Mouse (Mus musculus): ENCODE data around the gene Sag. TPM values are rescaled to one million over a fixed set of nuclear protein-coding genes. Genes with fewer than 3 reads are reported as not detected.

Gene Sag
- polyA plus RNA-seq, 1 experiment: 2.8 TPM

DNA sequence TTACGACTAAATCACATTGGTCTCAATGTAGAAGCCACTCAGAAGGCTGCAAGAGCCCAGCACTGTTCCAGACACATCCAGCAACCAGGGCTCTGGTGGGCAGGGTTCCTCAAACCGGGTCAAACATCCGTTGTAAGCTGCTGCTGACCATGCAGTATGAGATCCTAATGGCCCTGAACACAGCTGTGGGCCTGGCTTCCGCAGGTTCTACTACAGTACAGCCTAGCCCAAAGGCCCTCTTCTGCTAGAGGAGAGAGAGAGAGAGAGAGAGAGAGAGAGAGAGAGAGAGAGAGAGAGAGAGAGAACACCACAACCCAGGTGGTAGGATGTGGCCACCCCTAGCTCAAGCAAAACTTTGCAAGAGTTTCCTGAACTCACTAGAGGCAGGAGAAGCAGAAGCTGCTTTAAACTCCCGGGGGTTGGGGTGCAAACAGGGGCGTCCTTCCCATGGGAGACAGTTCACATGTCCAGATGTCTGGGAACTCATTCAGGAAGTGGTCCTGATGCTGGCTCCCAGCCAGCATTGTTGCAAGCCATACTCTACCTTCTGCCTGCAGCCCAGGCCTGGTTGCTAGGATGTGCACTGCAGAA lies 26.2 kb downstream of the Sag start:
- Histone ChIP-seq H3K36me3 (ENCODE audit: control insufficient read depth, insufficient read depth, low read length, poor library complexity, severe bottlenecking) (no peaks in the 10 kb centered on the region), H3K4me1 (ENCODE audit: control insufficient read depth, insufficient read depth, low read length) (no peaks in the 10 kb centered on the region), H3K27ac (ENCODE audit: insufficient read depth, low read length) (no peak overlapping the region), H3K9me3 (replicated peaks; ENCODE audit: control insufficient read depth, insufficient read depth, low read length, poor library complexity, severe bottlenecking) (peaks cover 9% of the 10 kb centered on the region; the same call in 1 of the 2 replicates), H3K27me3 (ENCODE audit: control insufficient read depth, insufficient read depth, low read length, poor library complexity, severe bottlenecking) (no peaks in the 10 kb centered on the region), H3K4me3 (ENCODE audit: low read depth, low read length) (no peak overlapping the region), H3K9ac (ENCODE audit: low read depth, poor library complexity, severe bottlenecking) (no peak overlapping the region)
- TF ChIP-seq CTCF (IDR thresholded peaks at IDR 0.05; ENCODE audit: low read depth, low read length): no peak
- TF ChIP-seq EP300 (IDR thresholded peaks at IDR 0.05; ENCODE audit: insufficient read depth, low read depth, low read length): no peak

DNA sequence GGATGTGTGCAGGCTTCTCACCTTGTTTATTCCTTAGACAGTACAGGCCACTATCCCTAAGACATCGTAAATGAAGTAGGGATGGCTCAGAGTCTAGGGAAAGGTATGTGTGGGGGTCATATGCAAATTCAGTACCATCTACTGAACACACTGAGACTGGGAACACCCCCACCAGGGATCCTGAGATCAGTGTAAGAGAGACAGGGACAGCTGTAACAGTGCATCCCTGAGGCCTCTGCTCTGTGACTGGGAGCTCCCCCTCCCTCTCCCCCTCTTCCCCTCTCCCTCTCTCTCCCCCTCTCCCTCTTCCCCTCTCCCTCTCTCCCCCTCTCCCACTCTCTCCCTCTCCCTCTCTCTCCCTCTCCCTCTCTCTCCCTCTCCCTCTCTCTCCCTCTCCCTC lies 33.0 kb downstream of the Sag start:
- no peak overlapping the region for H3K4me3 ChIP-seq (ENCODE audit: low read depth, low read length)
- H3K9ac ChIP-seq (ENCODE audit: low read depth, poor library complexity, severe bottlenecking): no peak overlapping the region
- H3K4me1 ChIP-seq (ENCODE audit: control insufficient read depth, insufficient read depth, low read length): no peaks in the 10 kb centered on the region
- TF ChIP-seq EP300 (IDR thresholded peaks at IDR 0.05; ENCODE audit: insufficient read depth, low read depth, low read length) (no peak), POLR2A (IDR thresholded peaks at IDR 0.05; ENCODE audit: insufficient read depth, low read length) (no peak), CTCF (IDR thresholded peaks at IDR 0.05; ENCODE audit: low read depth, low read length) (no peak)
- H3K27ac ChIP-seq (ENCODE audit: insufficient read depth, low read length): no peak overlapping the region
- no peaks in the 10 kb centered on the region for H3K27me3 ChIP-seq (ENCODE audit: control insufficient read depth, insufficient read depth, low read length, poor library complexity, severe bottlenecking)
- H3K36me3 ChIP-seq (ENCODE audit: control insufficient read depth, insufficient read depth, low read length, poor library complexity, severe bottlenecking): no peaks in the 10 kb centered on the region
- H3K9me3 ChIP-seq (replicated peaks; ENCODE audit: control insufficient read depth, insufficient read depth, low read length, poor library complexity, severe bottlenecking): peaks cover 9% of the 10 kb centered on the region; the same call in 1 of the 2 replicates

DNA sequence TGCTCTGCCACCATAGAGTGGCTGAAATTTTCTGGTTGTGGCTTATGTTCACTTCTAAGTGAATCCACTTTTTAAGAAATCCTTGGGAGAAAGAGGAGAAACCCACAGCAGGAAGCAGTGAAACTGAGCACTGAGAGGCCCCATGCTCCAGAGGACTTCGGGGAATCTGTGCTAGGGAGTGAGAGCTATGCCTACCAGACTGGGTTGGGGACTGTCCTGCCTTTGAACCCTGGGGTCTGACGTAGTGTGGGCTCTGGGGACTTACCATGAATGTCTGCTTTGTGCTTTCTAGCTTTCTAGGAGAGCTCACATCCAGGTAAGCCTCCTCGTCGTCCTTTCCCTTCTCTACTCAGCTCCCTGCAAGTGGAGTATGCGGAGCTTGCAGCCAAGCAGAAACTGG lies 33.5 kb downstream of the Sag start:
- H3K36me3 ChIP-seq (ENCODE audit: control insufficient read depth, insufficient read depth, low read length, poor library complexity, severe bottlenecking): no peaks in the 10 kb centered on the region
- no peak overlapping the region for H3K9ac ChIP-seq (ENCODE audit: low read depth, poor library complexity, severe bottlenecking)
- H3K9me3 ChIP-seq (replicated peaks; ENCODE audit: control insufficient read depth, insufficient read depth, low read length, poor library complexity, severe bottlenecking): peaks cover 9% of the 10 kb centered on the region; the same call in 1 of the 2 replicates
- no peaks in the 10 kb centered on the region for H3K4me1 ChIP-seq (ENCODE audit: control insufficient read depth, insufficient read depth, low read length)
- no peaks in the 10 kb centered on the region for H3K27me3 ChIP-seq (ENCODE audit: control insufficient read depth, insufficient read depth, low read length, poor library complexity, severe bottlenecking)
- H3K27ac ChIP-seq (ENCODE audit: insufficient read depth, low read length): no peak overlapping the region
- TF ChIP-seq CTCF (IDR thresholded peaks at IDR 0.05; ENCODE audit: low read depth, low read length): no peak
- TF ChIP-seq EP300 (IDR thresholded peaks at IDR 0.05; ENCODE audit: insufficient read depth, low read depth, low read length): no peak
- no peak for TF ChIP-seq POLR2A (IDR thresholded peaks at IDR 0.05; ENCODE audit: insufficient read depth, low read length)
- no peak overlapping the region for H3K4me3 ChIP-seq (ENCODE audit: low read depth, low read length)

DNA sequence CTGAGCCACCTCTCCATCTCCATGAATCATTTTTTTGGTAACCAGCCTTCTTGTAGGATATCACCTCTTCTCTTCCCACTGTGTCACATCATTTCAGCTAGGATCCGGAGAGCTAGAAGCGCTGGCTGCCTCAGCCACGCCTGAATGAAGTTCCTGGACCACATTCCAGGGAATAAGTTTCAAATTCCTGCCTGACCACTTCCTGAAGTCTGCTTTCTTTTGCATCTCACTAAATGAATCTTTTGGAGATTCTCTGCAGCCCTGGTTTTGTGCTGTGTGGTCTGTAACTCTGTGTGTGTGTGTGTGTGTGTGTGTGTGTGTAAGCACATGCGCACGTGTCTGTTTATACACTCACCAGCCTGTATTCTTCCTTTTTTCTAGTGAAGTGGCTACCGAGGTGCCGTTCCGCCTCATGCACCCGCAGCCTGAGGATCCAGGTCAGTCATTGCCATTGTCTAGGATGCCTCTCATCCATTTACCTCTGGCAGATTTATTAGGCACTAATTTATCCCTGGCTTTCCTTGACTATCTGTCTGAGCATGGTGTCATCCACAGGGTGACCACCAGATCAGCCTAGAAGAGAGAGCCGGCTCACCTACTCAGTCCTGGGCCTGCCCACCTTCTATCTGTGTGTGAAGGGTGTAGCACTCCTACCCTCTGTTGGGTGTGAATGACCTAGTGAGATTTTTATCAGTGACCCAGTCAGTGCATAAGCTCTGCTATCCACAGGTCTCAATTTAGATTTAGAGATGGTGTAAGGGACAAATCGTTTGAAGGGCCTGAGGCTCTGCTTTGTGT lies 37.1 kb downstream of the Sag start:
- no peak overlapping the region for H3K27ac ChIP-seq (ENCODE audit: insufficient read depth, low read length)
- TF ChIP-seq POLR2A (IDR thresholded peaks at IDR 0.05; ENCODE audit: insufficient read depth, low read length) (no peak), CTCF (IDR thresholded peaks at IDR 0.05; ENCODE audit: low read depth, low read length) (no peak), EP300 (IDR thresholded peaks at IDR 0.05; ENCODE audit: insufficient read depth, low read depth, low read length) (no peak)
- H3K9me3 ChIP-seq (replicated peaks; ENCODE audit: control insufficient read depth, insufficient read depth, low read length, poor library complexity, severe bottlenecking): no peaks in the 10 kb centered on the region

DNA sequence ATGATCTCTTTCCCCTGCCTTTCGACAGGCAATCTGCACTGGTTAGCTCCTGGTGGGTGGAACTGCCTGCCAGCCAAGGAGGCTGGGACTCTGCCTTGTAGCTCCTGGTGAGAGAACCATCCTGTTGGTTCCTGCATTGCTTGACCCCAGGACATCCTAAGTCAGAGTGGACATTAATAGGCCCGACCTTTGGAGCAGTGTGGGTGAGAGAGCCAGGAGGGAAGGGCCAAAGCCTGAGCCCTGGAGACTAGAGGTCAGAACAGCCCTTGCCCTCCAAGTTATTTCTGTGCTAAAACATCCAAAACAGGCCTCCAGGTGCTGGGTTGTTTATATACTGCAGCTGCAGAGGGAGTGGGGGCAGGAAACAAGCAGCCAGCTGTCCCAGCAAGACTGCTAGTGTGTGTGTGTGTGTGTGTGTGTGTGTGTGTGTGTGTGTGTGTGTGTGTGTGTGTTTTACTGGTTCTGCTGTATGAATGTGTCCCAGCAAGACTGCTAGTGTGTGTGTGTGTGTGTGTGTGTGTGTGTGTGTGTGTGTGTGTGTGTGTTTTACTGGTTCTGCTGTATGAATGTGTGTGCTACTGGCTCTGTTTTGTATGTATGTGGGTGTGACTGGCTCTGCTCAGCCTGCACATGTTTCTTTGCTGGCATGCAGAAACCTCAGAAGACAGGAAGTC lies 43.5 kb downstream of the Sag start:
- Histone ChIP-seq H3K9me3 (replicated peaks; ENCODE audit: control insufficient read depth, insufficient read depth, low read length, poor library complexity, severe bottlenecking) (no peaks in the 10 kb centered on the region), H3K27me3 (ENCODE audit: control insufficient read depth, insufficient read depth, low read length, poor library complexity, severe bottlenecking) (no peaks in the 10 kb centered on the region), H3K4me1 (ENCODE audit: control insufficient read depth, insufficient read depth, low read length) (no peaks in the 10 kb centered on the region), H3K9ac (ENCODE audit: low read depth, poor library complexity, severe bottlenecking) (no peak overlapping the region), H3K36me3 (ENCODE audit: control insufficient read depth, insufficient read depth, low read length, poor library complexity, severe bottlenecking) (no peaks in the 10 kb centered on the region), H3K4me3 (ENCODE audit: low read depth, low read length) (no peak overlapping the region), H3K27ac (ENCODE audit: insufficient read depth, low read length) (no peak overlapping the region)
- TF ChIP-seq EP300 (IDR thresholded peaks at IDR 0.05; ENCODE audit: insufficient read depth, low read depth, low read length): no peak
- no peak for TF ChIP-seq POLR2A (IDR thresholded peaks at IDR 0.05; ENCODE audit: insufficient read depth, low read length)
- no peak for TF ChIP-seq CTCF (IDR thresholded peaks at IDR 0.05; ENCODE audit: low read depth, low read length)

More for the DNA sequence above, 37.1 kb downstream of the Sag start:
- Histone ChIP-seq H3K36me3 (ENCODE audit: control insufficient read depth, insufficient read depth, low read length, poor library complexity, severe bottlenecking) (no peaks in the 10 kb centered on the region), H3K27me3 (ENCODE audit: control insufficient read depth, insufficient read depth, low read length, poor library complexity, severe bottlenecking) (no peaks in the 10 kb centered on the region), H3K9ac (ENCODE audit: low read depth, poor library complexity, severe bottlenecking) (no peak overlapping the region), H3K4me3 (ENCODE audit: low read depth, low read length) (no peak overlapping the region), H3K4me1 (ENCODE audit: control insufficient read depth, insufficient read depth, low read length) (no peaks in the 10 kb centered on the region)

All from ES-Bruce4 (cell line).